Mouse (Mus musculus): ENCODE data around the gene Abcd3. TPM values are rescaled to one million over a fixed set of nuclear protein-coding genes. Genes with fewer than 3 reads are reported as not detected.

Gene Abcd3
- total and polyA plus RNA-seq, 2 experiments from 2014 or later, result 53.5 to 85.9 TPM

DNA sequence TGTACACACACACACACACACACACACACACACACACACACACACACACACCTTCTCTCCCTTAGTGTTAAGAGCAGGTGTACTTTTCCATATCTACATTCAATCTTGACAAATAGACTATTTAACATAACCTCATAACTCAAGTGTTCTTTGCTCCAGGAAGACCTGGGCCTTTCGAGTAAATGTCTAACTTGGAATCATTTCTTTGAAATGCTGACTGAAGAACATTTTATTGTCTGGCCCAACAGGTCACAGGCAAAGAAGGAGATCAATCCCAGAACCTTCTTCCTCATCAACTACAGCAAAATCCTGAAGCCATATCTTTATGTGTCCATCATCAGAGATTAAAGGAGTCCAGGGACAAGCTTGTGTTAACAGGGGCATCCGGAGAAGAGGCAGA is 100.6 kb downstream of the Abcd3 start:
- no peaks in the 10 kb centered on the region for H3K27me3 ChIP-seq (ENCODE audit: insufficient read depth, low read length)
- H3K4me3 ChIP-seq (ENCODE audit: low read length), result no peak overlapping the region
- DNase-seq (ENCODE audit: low spot score) (no peak), ATAC-seq (no peak)
- H3K9me3 ChIP-seq (ENCODE audit: low read length), result no peaks in the 10 kb centered on the region
- H3K4me1 ChIP-seq (ENCODE audit: insufficient read depth, low read length), result no peaks in the 10 kb centered on the region
- H3K4me2 ChIP-seq (ENCODE audit: low read depth, low read length), result no peak overlapping the region
- no peak overlapping the region for H3K27ac ChIP-seq
- H3K9ac ChIP-seq (replicated peaks; ENCODE audit: low read length), result no peak overlapping the region
- H3K36me3 ChIP-seq (ENCODE audit: insufficient read depth, low read length), result no peaks in the 10 kb centered on the region
- no peak for TF ChIP-seq CTCF (IDR thresholded peaks at IDR 0.05; ENCODE audit: low read depth)
- WGBS, result 93% methylated on average over 2 of the region's 2 CpGs

DNA sequence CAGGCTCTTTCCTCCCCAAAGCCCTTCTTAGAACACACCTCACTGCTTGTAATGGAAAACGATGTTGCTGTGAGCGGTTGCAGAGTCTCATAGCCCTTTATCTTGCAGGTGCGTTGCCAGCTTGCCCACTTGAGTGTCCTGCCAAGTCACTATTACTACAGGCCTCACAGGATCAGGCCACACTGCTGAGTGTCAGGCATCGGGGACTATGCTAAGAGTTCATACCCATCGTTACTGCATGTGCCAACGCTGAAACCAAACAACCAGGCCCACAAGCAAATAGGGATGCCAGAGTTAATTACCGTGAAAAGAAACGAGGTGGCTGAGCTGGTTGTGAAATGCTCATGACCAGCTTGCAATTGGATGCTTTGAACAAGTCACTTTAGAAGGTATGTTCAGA is 101.3 kb downstream of the Abcd3 start:
- Histone ChIP-seq H3K4me3 (ENCODE audit: low read length) (no peak overlapping the region), H3K9ac (replicated peaks; ENCODE audit: low read length) (no peak overlapping the region), H3K4me2 (ENCODE audit: low read depth, low read length) (no peak overlapping the region), H3K9me3 (ENCODE audit: low read length) (no peaks in the 10 kb centered on the region), H3K27me3 (ENCODE audit: insufficient read depth, low read length) (no peaks in the 10 kb centered on the region), H3K27ac (no peak overlapping the region), H3K36me3 (ENCODE audit: insufficient read depth, low read length) (no peaks in the 10 kb centered on the region), H3K4me1 (ENCODE audit: insufficient read depth, low read length) (no peaks in the 10 kb centered on the region)
- WGBS, result 49% methylated on average over 8 of the region's 8 CpGs
- ATAC-seq (no peak), DNase-seq (ENCODE audit: low spot score) (no peak)
- TF ChIP-seq CTCF (IDR thresholded peaks at IDR 0.05; ENCODE audit: low read depth), result no peak

DNA sequence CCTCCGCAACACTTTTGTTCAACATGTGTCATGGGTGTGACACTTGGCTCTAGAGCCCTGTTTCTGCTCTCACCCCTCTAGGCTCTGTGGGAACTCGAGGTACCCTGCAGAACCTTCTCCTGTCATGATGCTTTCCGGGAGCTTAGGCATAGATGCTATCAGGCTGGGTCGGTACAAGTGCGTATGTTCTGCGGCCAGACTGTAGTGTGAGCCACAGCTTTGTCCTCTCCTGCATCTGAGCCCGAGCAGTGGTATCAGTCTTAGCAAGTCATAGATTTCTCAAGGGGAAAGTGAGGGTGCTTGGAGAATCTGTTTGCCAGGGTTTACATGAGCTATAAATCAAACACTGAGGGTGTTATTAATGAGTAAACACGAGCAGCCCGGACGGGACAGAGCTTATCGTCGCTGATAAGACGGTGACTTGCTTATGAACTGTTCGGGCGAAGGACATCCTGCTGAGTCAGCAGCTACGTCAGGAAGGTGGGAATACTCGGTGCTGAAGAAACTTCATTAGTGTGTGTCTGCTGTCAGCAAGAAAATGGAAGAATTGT is 101.9 kb downstream of the Abcd3 start:
- 66% methylated on average over 17 of the region's 17 CpGs for WGBS

DNA sequence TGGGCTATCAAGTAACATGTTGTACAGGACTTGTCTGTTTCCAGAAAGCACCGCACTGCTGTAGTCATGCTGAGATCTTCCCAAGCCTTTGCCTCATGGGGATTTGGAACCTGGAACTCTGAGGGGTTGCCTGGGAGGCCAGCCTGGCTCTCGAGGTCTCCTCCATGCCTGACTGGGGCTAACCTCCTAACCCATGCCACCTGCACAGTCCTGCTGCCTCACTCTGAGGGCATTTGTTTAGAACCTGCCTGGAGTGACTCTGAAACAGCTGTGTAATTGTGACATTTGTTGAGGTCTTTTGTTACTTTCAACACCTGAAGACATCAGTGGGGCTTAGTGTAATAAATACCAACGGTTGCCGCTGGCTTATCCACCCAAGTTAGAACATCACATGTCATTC is 102.9 kb downstream of the Abcd3 start:
- no peak for DNase-seq (ENCODE audit: low spot score)
- Histone ChIP-seq H3K27me3 (ENCODE audit: insufficient read depth, low read length) (no peaks in the 10 kb centered on the region), H3K36me3 (ENCODE audit: insufficient read depth, low read length) (no peaks in the 10 kb centered on the region), H3K4me3 (ENCODE audit: low read length) (no peak overlapping the region), H3K27ac (no peak overlapping the region), H3K9me3 (ENCODE audit: low read length) (no peaks in the 10 kb centered on the region), H3K4me1 (ENCODE audit: insufficient read depth, low read length) (no peaks in the 10 kb centered on the region), H3K4me2 (ENCODE audit: low read depth, low read length) (no peak overlapping the region), H3K9ac (replicated peaks; ENCODE audit: low read length) (no peak overlapping the region)
- no peak for TF ChIP-seq CTCF (IDR thresholded peaks at IDR 0.05; ENCODE audit: low read depth)
- no peak for ATAC-seq
- WGBS, result 69% methylated on average over 4 of the region's 4 CpGs

More for the DNA sequence above, 101.9 kb downstream of the Abcd3 start:
- TF ChIP-seq CTCF (IDR thresholded peaks at IDR 0.05; ENCODE audit: low read depth), result no peak
- Histone ChIP-seq H3K4me2 (ENCODE audit: low read depth, low read length) (no peak overlapping the region), H3K9ac (replicated peaks; ENCODE audit: low read length) (no peak overlapping the region), H3K36me3 (ENCODE audit: insufficient read depth, low read length) (no peaks in the 10 kb centered on the region), H3K27me3 (ENCODE audit: insufficient read depth, low read length) (no peaks in the 10 kb centered on the region), H3K4me3 (ENCODE audit: low read length) (no peak overlapping the region), H3K4me1 (ENCODE audit: insufficient read depth, low read length) (no peaks in the 10 kb centered on the region), H3K9me3 (ENCODE audit: low read length) (no peaks in the 10 kb centered on the region), H3K27ac (no peak overlapping the region)
- ATAC-seq (no peak), DNase-seq (ENCODE audit: low spot score) (no peak)

DNA sequence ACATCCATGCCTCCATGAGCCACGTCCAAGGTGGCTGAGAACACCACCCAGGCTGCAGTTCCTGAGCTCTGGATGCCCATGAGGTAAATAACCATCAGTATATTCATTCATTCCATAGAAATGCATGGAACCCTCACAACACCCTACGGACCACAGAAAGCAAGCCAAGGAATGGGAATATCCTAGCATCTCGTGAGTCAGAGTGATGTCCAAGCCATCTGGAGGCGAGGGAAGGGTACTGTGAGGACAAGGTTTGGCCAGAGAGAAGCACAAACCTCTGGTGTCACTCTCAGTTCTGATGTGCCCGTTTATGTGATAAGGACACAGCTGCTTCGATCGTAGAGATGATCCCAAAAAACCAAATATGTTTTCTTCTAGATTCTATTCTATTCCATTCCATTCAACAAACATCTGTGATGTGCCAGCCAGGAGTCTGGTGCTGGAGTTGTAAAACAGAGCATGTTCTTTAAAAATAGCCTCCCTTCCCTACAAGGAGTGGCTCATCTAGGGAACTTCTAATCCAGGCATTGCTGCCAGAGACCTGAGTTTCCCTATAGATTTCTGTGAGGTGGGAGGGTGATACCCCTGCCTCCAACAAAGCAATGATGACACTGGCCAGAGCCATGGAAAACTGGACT is 104.1 kb downstream of the Abcd3 start:
- WGBS, result 91% methylated on average over 7 of the region's 7 CpGs

More for the DNA sequence above, 104.1 kb downstream of the Abcd3 start:
- DNase-seq (ENCODE audit: low spot score), result no peak
- Histone ChIP-seq H3K4me2 (ENCODE audit: low read depth, low read length) (no peak overlapping the region), H3K9me3 (ENCODE audit: low read length) (no peaks in the 10 kb centered on the region), H3K36me3 (ENCODE audit: insufficient read depth, low read length) (no peaks in the 10 kb centered on the region), H3K27me3 (ENCODE audit: insufficient read depth, low read length) (no peaks in the 10 kb centered on the region), H3K9ac (replicated peaks; ENCODE audit: low read length) (no peak overlapping the region), H3K27ac (no peak overlapping the region), H3K4me3 (ENCODE audit: low read length) (no peak overlapping the region), H3K4me1 (ENCODE audit: insufficient read depth, low read length) (no peaks in the 10 kb centered on the region)
- 0 out of 2 replicates have a peak, but pooled peaks have one; percentile 6 for TF ChIP-seq CTCF (IDR thresholded peaks at IDR 0.05; ENCODE audit: low read depth)
- no peak for ATAC-seq

Other genes starting within 250 kb of the Abcd3 start
- not detected in 2 replicates for gene 4930432M17Rik, start 144.5 kb downstream of the Abcd3 start, total RNA-seq (2014; rRNA removed)
- not detected in 2 replicates for gene 4930432M17Rik, start 144.5 kb downstream of the Abcd3 start, polyA plus RNA-seq (2015; fragmentation: Nextera tagmentation; extraction: Ambion mirVana)
- gene F3, start 91.8 kb downstream of the Abcd3 start, total RNA-seq (2014; rRNA removed), result 12.0 and 16.1 TPM in 2 replicates
- 15.2 and 18.9 TPM in 2 replicates for gene F3, start 91.8 kb downstream of the Abcd3 start, polyA plus RNA-seq (2015; fragmentation: Nextera tagmentation; extraction: Ambion mirVana)
- gene Arhgap29, start 137.2 kb upstream of the Abcd3 start, total RNA-seq (2014; rRNA removed), result 21.7 and 21.8 TPM in 2 replicates
- 13.6 and 14.8 TPM in 2 replicates for gene Arhgap29, start 137.2 kb upstream of the Abcd3 start, polyA plus RNA-seq (2015; fragmentation: Nextera tagmentation; extraction: Ambion mirVana)
- gene Abca4, start 229.1 kb upstream of the Abcd3 start, total RNA-seq (2014; rRNA removed), result 8.7 and 11.7 TPM in 2 replicates
- 3.9 and 4.8 TPM in 2 replicates for gene Abca4, start 229.1 kb upstream of the Abcd3 start, polyA plus RNA-seq (2015; fragmentation: Nextera tagmentation; extraction: Ambion mirVana)